Mouse (Mus musculus): ENCODE results near the gene Gm9195. TPM values are rescaled to one million over a fixed set of nuclear protein-coding genes. Genes with fewer than 3 reads are reported as not detected.

Gm9195 gene
- not detected for total RNA-seq (2021)
- long read RNA-seq, experiment 1, result 0 reads
- long read RNA-seq, experiment 2, result 0 reads

DNA sequence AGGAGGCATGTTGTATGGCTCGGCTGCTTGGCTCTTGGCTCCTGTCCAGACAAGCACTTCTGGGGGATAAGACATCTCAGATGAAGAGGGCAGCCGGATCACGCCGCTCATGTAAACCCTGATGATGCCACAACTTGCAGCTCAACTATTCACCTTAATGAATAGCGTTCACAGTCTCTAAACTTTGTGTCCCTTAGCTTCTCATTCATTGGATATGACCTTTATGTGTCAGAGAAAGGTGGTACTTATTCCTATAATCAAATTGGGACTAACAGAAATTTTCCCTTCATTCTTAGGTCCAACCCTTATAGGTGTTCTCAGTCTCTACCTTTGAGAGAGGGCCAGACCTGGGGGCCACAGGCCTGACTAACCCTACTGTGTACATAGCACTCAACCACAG, at the start of gene Gm9195:
TSS of gene Gm9195 (minus strand) at position 101 of the 400 bp plus-strand sequence.
- no peak for DNase-seq (ENCODE audit: low spot score in 2 of 2)

DNA sequence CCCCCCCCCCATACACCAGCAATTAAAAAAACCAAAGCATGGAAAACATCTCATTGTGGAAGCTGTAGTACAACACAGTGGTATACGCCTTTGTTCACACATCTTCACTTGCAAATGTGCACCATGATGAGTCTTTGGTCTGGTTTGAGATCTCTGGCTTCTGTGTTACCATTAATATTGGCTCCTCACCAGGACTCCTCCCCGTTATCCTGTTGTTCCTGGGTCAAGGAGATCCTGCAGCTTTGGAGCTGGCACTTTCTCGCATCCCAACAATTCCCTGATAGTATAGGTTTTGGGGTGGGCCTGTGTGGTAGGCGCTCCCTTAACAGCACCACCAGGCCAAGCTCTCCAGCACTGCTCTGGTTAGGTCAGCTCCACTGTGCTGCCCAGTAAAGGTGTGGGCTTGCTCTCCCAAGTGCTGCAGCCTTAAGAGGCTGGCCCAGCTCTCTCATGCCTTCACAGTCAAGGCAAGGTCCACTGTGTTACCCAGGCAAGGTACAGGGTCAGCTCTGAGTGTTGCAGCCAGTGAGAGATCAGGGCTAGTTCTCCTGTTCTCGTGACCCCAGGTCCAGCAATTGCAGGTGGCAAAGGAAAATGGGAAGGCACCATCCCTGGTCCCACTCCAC, 44.9 kb upstream of the Gm9195 start:
- no peak for DNase-seq (ENCODE audit: low spot score in 2 of 2)

DNA sequence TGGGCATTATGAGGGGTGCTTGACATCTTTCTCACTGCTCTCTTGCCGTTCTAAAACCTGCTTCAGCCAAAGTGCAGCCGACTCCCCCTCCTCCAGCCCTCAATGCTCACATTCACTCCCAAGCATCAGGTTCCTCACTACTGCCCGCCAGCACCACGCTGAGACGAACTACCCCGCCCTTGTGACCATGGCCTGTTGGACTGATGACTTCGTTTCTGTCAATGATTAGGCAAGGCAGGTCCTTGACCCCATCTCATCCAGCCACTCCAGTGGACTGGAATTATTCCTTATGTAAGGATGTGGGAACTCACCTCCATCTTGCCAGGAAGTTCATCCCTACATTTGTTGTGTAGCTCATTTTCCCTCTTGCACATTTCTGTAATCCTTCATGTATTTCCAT, 42.2 kb upstream of the Gm9195 start:
- no peak for DNase-seq (ENCODE audit: low spot score in 2 of 2)

DNA sequence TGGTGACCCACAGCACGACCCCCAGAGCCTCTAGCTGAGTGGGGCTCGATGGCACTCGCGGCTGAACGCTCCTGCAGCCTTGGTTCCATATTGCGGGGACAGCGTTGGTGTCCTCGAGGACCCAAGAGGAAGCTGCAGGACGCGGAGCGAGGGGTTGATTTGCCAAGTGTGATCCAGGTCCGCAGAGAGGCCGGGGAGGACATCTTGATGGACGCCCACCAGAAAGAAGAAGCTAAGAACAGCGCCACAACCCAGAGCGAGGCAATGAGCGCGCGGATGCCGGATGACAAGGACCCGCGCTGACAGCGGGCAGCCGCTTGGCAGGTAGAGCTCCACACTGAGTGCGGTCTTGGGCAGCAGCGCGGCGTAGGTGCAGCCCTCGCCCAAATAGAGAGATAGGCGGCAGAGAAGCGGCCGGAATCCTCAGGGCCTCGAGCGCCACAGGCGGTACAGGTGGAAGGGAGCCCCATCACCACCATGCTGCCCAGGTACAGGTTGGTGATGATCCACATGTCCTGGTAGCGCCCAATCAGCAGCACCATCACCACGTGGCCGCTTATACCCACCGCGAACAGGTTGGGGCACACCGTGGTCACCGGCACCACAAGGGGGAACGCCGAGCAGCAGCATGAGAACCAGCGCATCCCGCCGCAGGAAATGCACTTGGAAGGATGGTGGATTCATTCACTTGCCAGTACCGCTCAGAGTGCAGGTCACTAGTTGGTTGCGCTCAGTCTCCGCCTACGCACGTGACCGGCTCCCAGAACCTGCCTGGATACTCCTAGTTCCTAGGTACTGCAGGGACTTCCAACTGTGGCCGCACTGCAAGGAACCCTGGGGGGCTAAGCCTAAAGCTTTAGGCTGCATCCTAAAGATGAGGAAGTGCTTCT, 40.6 kb upstream of the Gm9195 start:
- no peak for DNase-seq (ENCODE audit: low spot score in 2 of 2)

DNA sequence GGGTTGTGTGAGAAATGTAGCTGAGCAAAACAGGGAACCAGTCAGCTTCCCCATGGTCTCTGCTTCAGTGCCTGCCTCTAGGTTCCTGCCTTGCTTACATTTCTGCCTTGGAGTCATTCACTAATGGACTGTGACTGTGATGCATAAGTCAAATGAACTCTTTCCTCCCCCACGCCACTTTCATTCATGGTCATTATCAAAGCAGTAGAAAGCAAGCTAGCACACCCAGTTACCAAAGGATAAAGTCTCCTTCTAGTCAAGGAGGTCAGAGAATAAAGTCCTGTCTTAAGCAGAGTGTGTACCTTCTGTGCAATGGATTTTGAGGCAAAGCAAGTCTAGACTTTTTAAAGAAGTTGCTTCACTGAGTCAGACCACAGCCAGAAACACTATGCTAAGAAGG, 35.5 kb upstream of the Gm9195 start:
- DNase-seq (ENCODE audit: low spot score in 2 of 2), result no peak

DNA sequence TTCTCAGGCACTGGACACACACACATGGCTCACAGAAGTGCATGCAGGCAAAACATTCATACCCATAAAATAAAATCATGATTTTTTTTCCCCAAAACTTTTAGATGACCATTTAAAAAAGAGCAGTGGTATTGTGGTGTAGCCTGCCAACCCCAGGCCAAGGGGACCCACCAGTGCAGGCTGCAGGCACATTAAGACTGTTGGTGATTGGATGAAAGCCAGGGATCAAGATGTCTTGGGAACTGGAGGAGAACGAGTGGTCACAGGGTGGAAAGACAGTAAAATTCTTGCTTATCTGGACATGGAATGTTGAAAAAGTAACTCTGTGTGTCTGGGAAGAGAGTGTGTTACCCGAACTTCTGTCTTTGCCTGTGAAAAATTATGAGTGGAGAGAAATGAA, 27.9 kb upstream of the Gm9195 start:
- no peak for DNase-seq (ENCODE audit: low spot score in 2 of 2)

DNA sequence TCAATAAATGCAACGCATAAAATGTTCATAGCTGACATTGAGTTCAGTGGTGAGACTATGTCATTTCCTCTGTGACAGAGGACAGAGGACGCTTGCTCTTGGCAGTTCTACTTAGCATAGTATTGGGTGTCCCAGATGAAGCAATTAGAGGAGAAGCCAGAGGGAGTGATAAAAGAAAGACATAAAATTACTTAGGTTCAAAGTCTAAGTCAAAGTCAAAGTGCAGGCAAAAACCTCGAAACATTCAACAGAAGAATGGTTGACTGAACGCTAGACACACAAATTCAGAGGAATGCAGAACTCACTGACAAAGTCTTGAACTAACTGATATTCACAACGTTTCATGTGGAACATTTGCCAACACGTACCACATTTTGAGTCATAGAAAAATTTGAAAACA, 27.1 kb upstream of the Gm9195 start:
- DNase-seq (ENCODE audit: low spot score in 2 of 2), result no peak

DNA sequence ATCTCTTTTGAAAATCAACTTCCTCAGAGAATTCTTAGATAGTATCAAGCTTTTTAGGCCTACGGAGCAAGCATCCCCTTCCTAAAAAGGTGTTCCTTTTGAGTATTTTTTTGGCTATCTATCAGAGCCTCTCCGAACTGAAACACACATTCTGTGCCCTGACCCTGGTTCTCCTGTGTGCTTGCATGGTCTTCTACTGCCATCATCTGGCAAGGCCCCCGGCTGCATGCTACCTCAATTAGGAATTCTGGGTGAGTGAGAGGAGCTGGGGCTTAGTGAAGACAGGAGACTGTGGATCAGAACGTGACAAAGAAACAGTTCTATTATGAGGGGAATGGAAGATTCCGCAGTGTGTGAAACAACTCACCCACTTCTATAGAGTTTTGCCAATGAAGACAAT, 24.7 kb upstream of the Gm9195 start:
- no peak for DNase-seq (ENCODE audit: low spot score in 2 of 2)

DNA sequence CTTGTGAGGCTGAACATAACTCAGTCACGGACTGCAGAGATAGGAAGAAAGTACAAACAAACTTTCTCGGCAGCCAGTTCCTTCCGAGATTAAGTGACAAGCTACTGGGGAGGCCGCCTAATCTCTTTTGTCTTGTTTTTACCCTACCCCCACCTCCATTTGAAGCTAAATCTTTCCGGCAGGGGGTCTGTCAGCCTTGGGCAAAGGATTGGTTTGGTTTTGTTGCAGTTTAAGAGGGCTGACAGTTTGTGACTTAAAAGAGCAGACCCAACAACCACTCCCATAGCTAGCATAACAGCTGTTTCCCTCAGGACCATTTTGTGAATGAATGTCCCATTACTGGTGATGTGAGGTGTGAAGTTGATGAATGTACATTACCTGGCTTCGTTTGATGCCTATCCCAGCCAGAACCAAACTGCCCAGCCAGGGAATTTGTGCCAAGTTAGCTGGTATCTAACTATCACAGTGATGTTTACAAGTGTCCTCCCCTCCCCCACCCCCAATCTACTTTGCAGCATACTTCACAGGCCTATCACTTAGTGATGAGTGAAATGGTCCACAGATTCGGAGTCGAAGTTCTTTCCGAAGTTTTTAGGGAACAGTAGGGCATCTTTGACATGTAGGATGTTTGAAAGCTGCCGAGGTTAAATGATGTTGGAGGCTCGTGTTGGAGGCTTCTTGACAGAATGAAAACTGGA, 15.2 kb upstream of the Gm9195 start:
- no peak for DNase-seq (ENCODE audit: low spot score in 2 of 2)

DNA sequence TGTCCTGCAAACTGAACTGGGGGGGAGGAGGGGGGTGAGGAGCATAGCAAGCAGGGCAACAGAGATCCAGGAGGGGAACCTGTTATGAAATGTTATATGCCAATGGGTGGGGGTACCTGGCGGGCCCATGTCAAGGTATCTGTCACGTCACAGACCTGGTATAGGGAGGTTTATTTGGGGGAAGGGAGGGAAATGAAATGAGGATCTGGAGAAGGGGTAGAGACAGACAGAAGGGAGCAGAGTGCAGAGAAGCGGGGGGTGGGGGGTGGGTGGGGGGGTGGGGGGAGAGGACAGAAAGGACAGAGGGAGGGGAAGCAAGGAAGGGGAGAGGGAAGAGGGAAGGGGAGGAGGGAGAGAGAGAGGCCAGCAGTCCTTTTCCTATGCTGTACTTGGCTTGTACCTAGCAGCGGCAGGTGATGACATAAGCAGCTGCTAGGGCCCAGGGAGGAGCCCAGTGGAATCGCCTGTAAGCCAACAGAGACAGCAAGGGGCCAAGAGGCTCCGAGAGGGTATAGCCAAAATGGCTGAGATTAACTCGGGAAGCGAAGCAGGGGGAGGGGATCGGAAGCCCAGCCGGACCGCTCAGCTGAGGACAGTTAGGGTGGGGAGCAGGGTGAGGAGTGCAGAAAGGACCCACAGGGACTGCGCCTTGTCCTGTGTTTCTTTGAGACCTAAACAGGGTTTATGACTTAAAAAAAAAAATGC, 14.5 kb upstream of the Gm9195 start:
- DNase-seq (ENCODE audit: low spot score in 2 of 2), result no peak

DNA sequence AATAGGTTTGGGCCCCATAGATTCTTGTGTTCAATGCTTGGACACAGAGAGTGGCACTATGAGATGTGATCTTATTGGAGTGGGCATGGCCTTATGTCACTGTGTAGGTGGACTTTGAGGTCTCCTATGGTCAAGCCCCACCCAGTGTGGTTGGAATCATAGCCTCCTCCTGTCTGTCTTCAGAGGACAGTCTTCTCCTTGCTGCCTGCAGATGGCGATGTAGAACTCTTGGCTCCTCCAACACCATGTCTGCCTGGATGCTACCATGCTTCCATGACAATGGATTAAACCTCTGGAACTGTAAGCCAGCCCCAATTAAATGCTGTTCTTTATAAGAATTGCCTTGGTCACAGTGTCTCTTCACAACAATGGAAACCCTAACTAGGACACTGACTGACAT, 13.3 kb upstream of the Gm9195 start:
- DNase-seq (ENCODE audit: low spot score in 2 of 2), result no peak

DNA sequence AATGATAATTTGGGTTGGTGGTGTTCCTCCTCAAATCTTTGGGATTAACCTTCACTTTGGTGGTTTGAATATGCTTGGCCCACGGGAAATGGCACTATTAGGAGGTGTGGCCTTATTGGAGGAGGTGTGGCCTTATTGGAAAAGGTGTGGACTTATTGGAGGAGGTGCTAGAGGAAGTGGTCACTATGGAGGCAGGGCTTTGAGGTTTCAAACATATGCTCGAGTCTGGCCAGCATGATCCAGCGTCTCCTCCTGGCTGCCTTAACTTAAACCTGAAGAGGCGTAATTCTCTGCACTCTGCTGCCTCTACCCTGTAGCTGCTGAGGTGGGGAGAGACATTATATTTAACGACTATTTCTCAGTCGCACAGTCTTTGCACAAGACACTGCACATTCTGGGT, 11.6 kb upstream of the Gm9195 start:
- DNase-seq (ENCODE audit: low spot score in 2 of 2), result no peak

DNA sequence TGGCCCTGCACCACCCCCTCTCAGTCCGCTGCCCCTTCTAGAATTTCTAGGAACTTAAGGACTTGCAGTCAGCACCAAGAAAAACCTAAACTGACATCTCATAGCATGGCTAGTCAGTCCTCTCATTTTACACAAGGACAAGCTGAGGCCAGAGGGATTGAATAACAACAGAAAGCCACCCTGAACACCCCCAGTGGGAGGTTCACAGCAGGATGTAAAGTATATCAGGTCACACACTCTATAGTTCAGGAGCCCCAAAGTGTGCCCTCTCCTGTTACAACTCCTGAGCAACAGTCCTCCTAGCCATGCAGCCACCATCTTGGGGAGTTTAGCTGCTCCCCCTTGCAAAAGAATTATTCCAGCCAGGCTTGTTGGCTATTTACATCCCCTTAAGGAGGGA, 2.1 kb upstream of the Gm9195 start:
- no peak for DNase-seq (ENCODE audit: low spot score in 2 of 2)

DNA sequence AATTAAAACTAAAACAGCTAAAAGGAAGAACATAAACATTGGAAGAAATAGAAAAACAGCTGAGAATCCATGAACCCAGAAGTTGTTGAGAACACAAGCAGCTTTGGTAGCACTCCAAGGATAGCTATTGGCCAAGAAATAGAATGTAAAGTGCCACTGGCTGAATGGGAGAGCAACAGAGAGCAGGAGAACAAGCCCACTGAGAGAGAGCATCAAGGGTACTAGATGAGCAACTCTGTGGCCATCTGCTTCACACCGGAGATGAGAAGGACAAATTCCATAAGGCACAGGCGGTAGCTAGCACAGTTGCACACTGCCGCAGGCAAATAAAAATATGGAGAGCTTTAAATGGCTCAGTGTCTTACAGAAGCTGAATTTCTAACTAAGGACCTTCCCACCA, 1.3 kb downstream of the Gm9195 start:
- no peak for DNase-seq (ENCODE audit: low spot score in 2 of 2)

DNA sequence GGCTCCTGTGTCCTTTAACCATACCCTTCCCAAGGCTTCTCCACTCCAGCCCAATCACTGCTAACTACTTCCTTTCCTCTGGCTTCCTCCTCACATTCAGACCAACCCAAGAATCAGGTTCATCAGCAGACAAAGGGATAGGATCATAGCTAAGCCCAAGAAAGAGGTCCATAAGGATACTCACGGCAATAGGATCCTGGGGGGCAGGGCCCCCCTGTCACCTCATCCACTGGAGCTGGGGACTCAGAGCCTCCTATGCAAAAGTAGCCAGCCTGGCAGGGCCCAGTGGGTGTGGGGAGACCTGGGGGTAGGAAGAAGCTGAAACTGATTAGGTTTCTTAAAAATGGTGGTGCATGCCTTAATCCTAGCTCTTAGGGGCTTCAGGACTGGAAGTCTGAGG, 17.1 kb downstream of the Gm9195 start:
- no peak for DNase-seq (ENCODE audit: low spot score in 2 of 2)

DNA sequence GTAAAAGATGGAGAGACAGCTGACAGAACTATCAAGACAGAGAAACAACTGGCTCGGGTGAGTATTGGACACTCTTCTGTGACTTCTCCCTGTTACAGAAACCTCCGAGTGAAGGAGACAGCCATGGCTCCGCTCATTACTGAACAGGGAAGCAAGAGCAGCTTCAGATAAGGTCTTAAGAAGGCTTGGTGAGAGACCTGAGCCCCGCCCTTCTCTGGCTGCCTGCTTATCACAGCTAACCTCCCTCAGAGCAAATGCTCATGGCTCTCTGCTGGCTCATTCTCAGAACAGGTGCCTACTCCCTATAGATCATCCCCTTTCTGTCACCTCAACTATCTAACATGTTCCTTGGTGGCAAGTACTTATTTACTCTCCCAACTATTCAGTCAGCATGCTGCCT, 23.2 kb downstream of the Gm9195 start:
- no peak for DNase-seq (ENCODE audit: low spot score in 2 of 2)

DNA sequence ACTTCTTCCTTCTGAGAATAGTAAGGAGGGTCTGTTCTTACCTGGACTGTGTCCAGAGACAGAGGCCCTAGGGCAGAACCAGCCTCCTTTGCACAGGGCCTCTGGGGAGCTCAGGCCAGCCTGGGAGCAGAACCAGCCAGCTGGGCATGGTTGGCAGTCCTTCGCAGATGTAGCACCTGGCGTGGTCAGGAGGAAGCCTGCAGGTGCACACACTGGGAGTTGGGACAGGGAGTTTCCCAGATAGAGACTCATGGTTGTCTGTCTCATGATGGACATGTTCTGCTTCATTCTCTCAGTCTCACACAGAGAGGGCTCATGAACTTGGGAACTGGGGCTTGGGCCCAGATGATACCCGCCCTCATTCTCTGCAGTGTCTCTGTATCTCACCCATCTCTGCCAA, 25.3 kb downstream of the Gm9195 start:
- no peak for DNase-seq (ENCODE audit: low spot score in 2 of 2)

DNA sequence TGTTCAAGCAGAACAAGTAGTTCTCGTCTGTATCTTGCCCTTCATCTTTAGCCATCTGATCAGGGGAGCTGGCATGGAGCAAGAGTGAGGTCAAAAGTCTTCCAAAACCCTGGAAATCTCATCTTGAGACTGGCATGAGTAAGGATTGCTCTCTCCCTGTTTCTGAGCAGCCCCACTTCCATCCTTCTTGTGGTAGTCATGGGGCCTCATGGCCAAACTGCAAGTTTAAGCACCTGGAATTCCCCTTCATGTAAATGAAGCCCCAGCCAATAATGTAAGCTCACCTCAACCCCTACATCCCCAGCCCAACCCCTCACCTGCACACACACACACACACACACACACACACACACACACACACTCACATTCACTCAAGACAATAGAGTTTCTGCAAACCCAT, 30.0 kb downstream of the Gm9195 start:
- no peak for DNase-seq (ENCODE audit: low spot score in 2 of 2)

DNA sequence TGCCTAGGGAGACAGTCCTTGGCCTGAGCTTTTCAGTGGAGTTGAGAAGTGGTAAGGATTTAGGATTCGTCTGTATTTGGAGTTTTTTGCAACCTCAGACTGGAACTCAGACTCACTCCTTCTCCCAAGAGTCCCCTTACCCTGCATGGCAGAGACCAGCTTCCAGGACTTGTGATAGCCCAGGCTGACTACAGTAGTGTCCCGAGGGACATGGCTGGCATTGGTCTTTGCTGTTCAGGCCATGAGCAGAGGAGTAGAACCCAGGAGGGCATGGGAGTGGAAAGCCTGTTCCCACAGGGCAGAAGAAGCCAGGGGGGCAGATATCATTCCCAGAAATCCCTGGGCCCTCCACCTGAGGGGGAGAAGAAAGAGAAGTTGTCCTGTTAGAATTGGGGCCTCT, 31.3 kb downstream of the Gm9195 start:
- no peak for DNase-seq (ENCODE audit: low spot score in 2 of 2)

DNA sequence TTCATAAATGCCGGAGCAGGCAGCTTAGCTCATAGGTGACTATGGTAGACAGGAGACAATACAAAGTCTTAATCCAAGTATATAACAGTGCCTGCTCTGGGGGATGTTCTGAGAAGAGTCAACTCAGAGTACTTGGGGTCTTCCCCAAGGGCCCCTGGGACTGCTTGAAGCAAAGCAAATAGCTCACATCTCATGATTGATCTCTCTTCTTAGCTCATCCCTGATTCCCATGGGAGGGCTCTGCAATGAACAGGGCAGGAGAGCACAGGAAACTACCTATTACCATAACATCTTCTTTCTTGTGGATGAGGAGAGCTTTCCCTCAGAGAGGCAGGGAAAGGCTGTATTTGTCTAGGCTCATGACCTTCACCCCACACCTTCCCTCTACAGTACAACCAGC, 32.7 kb downstream of the Gm9195 start:
- DNase-seq (ENCODE audit: low spot score in 2 of 2), result no peak
